Mouse (Mus musculus) stomach, embryonic 15.5 days (tissue): ENCODE measurements around the gene Gm13283. TPM values are rescaled to one million over a fixed set of nuclear protein-coding genes. Genes with fewer than 3 reads are reported as not detected.
"Not testable (repeated sequence)": the region's sequence is repeated elsewhere in the genome, so short reads cannot be mapped to it uniquely, and the experiment has no call there.

Source experiments
- ATAC-seq: fragments of 200-750 bp; cut with Nextera tagmentation; 2 replicates; pipeline ENCODE4 v1.8.0; 2017; ENCODE audit warnings: low read depth, moderate number of reproducible peaks, moderate TSS enrichment; ENCODE audit not compliant: insufficient read depth, low FRiP score
- H3K27ac ChIP-seq: fragments of 300-500 bp; sonication (generic); 2 replicates; pipeline ENCODE4 v1.5.1; 2015; ENCODE audit warnings: mild to moderate bottlenecking, inconsistent platforms
- H3K27me3 ChIP-seq: fragments of 300-500 bp; sonication (generic); replicated peaks from 2 replicates; pipeline ENCODE4 v1.6.1; 2015; ENCODE audit warnings: inconsistent platforms
- H3K36me3 ChIP-seq: fragments of 300-500 bp; sonication (generic); 2 replicates; pipeline ENCODE4 v1.6.1; 2015; ENCODE audit warnings: inconsistent platforms
- H3K4me1 ChIP-seq: fragments of 300-500 bp; sonication (generic); 2 replicates; pipeline ENCODE4 v1.6.1; 2015; ENCODE audit warnings: inconsistent platforms
- H3K4me2 ChIP-seq: fragments of 300-500 bp; sonication (generic); 2 replicates; pipeline ENCODE4 v1.6.1; 2015; ENCODE audit warnings: mild to moderate bottlenecking, inconsistent platforms
- H3K4me3 ChIP-seq: fragments of 300-500 bp; sonication (generic); replicated peaks from 2 replicates; pipeline ENCODE4 v1.5.1; 2015; ENCODE audit warnings: inconsistent platforms
- H3K9ac ChIP-seq: fragments of 300-500 bp; sonication (generic); 2 replicates; pipeline ENCODE4 v1.6.1; 2015; ENCODE audit warnings: inconsistent platforms
- H3K9me3 ChIP-seq: fragments of 300-500 bp; sonication (generic); 2 replicates; pipeline ENCODE4 v1.6.1; 2016; ENCODE audit warnings: inconsistent platforms
- WGBS: fragments of 180-500 bp; shearing (Covaris S2); methylation state at CpG from one replicate; pipeline ENCODE4 v1.1.7; 2015; 5-methylcytosine and 5-hydroxymethylcytosine counted together
- polyA plus RNA-seq: library from polyadenylated mRNA; unstranded; fragments of >200 nt; fragmentation: Nextera tagmentation; extraction: Ambion mirVana; gene quantifications from 2 replicates; pipeline ENCODE4 v1.2.1, GENCODE M21; 2015

The Gm13283 gene
- polyA plus RNA-seq, 1 experiment from 2014 or later = 0.33 TPM

DNA sequence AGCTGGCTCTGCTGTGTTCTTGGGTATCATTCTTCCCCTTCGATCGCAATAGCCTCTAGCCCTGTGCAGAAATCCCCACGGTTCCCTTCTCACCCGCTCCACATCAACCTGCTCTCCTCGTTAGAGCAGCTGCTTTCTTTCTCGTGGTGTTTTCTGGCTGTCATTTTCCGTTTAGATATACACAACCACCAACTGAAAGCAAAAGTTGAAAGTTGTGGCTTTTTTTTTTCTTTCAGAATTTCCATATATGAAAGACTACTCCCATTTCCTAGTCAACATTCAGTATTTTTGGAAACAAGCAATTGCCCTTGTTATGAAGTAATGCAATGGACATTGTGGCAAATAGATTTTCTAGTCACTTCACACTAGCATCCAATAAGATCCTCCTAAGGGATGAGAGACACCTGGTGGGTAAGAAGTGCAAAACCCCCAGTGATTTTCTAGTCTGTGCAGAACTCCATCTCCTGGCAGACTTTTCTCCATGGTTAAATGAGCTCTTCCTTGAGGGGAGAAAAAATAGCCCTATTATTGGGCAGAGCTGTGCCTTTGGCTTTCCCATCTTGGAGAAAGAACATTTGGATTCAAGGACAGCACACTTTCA is 17.0 kb upstream of the Gm13283 start:
- H3K27me3 ChIP-seq = no peaks in the 10 kb centered on the region
- no peaks in the 10 kb centered on the region for H3K9me3 ChIP-seq
- no peak overlapping the region for H3K9ac ChIP-seq
- WGBS = 46% methylated on average over 7 of the region's 7 CpGs
- no peak overlapping the region for H3K4me2 ChIP-seq
- 0 out of 2 replicates have a peak, but pooled peaks cover 7% of the 10 kb centered on the region for H3K4me1 ChIP-seq
- no peaks in the 10 kb centered on the region for H3K36me3 ChIP-seq
- H3K4me3 ChIP-seq = no peak overlapping the region
- no peak overlapping the region; the same call in 1 of the 2 replicates for H3K27ac ChIP-seq
- no peak for ATAC-seq

- H3K4me1 ChIP-seq = 0 out of 2 replicates have a peak, but pooled peaks cover 7% of the 10 kb centered on the region
- no peaks in the 10 kb centered on the region for H3K27me3 ChIP-seq
- no peaks in the 10 kb centered on the region for H3K9me3 ChIP-seq
- H3K4me2 ChIP-seq = no peak overlapping the region
- WGBS = 71% methylated on average over 3 of the region's 3 CpGs
- no peak overlapping the region for H3K9ac ChIP-seq
- H3K36me3 ChIP-seq = no peaks in the 10 kb centered on the region
- no peak overlapping the region for H3K27ac ChIP-seq
- H3K4me3 ChIP-seq = no peak overlapping the region
- ATAC-seq = no peak
Observed at GRCm38 (mm10) chr4:88744207-88744606, 15.7 kb upstream of the Gm13283 start.

DNA sequence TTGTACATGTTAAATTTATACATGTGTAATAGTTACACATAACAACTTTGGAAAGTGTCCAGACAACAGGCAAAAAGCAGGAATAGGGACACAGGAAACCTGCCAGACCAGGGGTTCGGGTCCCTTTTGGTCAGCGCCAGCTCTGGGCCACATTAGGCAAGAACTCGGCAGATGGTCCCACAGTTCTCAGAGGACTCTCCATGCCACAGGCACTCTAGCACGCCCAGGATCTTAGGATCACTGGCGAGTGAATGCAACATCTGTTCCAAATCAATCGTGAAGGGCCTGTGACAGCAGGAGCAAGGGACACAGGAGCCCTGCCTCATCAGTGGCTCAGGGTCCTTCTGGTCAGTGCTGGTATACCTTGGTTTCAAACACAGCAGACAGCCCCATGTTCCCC is 10.0 kb upstream of the Gm13283 start:
- Histone ChIP-seq H3K27ac (no peak overlapping the region), H3K9me3 (no peaks in the 10 kb centered on the region), H3K9ac (no peak overlapping the region), H3K4me2 (no peak overlapping the region), H3K4me1 (0 out of 2 replicates have a peak, but pooled peaks cover 4% of the 10 kb centered on the region), H3K4me3 (no peak overlapping the region), H3K36me3 (no peaks in the 10 kb centered on the region), H3K27me3 (no peaks in the 10 kb centered on the region)
- 52% methylated on average over 6 of the region's 6 CpGs for WGBS
- ATAC-seq = no peak

DNA sequence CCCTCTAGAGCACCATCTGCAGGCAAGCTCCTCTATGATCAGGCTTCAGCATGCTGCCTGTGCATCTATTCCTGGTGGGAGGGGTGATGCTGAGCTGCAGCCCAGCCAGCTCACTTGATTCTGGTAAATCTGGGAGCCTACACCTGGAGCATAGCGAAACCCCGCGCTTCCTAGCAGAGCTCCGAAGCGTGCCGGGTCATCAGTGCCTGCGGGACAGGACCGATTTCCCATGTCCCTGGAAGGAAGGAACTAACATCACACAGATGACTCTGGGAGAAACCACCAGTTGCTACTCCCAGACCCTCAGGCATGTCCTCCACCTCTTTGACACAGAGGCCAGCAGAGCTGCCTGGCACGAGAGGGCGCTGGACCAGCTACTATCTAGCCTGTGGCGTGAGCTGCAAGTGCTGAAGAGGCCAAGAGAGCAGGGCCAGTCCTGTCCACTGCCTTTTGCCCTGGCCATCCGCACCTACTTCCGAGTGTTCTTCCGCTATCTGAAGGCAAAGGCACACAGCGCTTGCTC is 5.0 kb upstream of the Gm13283 start, which contains the start of gene Gm13271:
Gm13271 (plus strand) TSS at position 51 of the 523 bp plus-strand sequence.
- not testable (repeated sequence) for H3K27ac ChIP-seq, H3K27me3 ChIP-seq, H3K9me3 ChIP-seq, ATAC-seq, H3K4me2 ChIP-seq, H3K4me3 ChIP-seq, H3K9ac ChIP-seq, H3K4me1 ChIP-seq, H3K36me3 ChIP-seq
- 75% methylated on average over 15 of the region's 15 CpGs for WGBS

GRCm38 (mm10) chr4:88756581-88757513 is 3.1 kb upstream of the Gm13283 start:
- 9% methylated on average over 29 of the region's 31 CpGs for WGBS
- H3K4me2 ChIP-seq = peak overlapping the region; percentile 76
- not testable (repeated sequence) for H3K27me3 ChIP-seq, H3K9me3 ChIP-seq, H3K4me1 ChIP-seq, ATAC-seq, H3K36me3 ChIP-seq
- H3K9ac ChIP-seq = peak overlapping the region; percentile 16; the same call in 1 of the 2 replicates
- H3K27ac ChIP-seq = peak overlapping the region; percentile 98
- H3K4me3 ChIP-seq = peak overlapping the region; percentile 57

DNA sequence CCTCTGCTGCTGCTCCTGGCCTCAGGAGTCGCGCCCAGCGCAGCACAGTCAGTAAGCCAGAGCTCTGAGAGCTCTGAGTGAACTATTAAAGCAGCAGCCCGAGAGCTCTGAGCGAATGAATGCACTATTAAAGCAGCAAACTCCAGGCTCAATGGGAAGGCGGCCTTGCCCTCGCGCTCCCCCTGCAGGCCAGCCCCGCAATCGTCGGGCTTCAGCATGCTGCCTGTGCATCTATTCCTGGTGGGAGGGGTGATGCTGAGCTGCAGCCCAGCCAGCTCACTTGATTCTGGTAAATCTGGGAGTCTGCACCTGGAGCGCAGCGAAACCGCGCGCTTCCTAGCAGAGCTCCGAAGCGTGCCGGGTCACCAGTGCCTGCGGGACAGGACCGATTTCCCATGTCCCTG is 2.3 kb upstream of the Gm13283 start:
- H3K9me3 ChIP-seq, H3K27me3 ChIP-seq, H3K4me1 ChIP-seq, H3K36me3 ChIP-seq: not testable (repeated sequence)
- H3K4me3 ChIP-seq = peak overlapping the region; percentile 57
- peak; percentile 100 for ATAC-seq
- under 1% methylated on average over 21 of the region's 21 CpGs for WGBS
- H3K4me2 ChIP-seq = peak overlapping the region; percentile 76
- H3K9ac ChIP-seq = peak overlapping the region; percentile 16; the same call in 1 of the 2 replicates
- H3K27ac ChIP-seq = peak overlapping the region; percentile 98

- H3K27ac ChIP-seq, H3K9ac ChIP-seq, H3K27me3 ChIP-seq, ATAC-seq, H3K4me2 ChIP-seq, H3K9me3 ChIP-seq, H3K4me1 ChIP-seq, H3K4me3 ChIP-seq, H3K36me3 ChIP-seq: not testable (repeated sequence)
- WGBS = 81% methylated on average over 9 of the region's 9 CpGs
Observed at GRCm38 (mm10) chr4:88758751-88759150, 1.2 kb upstream of the Gm13283 start.

GRCm38 (mm10) chr4:88760431-88760830 is 512 bp downstream of the Gm13283 start:
- WGBS = 0% methylated on average over 26 of the region's 28 CpGs
- not testable (repeated sequence) for ATAC-seq
- peak overlapping the region; percentile 71 for H3K27ac ChIP-seq

DNA sequence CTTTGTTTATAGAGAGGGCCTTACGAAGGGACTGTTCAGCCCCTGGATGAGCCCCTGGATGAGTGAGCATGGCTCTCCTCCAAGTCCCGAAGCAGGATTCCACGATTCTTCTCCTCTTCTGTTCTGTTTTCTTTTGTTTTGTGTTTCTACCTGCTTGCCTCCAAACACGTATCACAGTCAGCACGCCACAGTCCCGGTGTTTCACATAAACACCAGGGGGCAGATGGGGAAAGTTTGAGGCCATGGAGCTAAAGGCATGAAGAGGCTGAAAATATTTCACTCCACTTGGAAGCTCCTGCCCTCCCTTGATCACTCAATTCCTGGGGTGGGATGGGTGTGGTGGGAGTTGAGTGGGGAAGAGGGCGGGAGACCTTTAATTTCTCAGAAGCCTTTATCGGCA is 1.9 kb downstream of the Gm13283 start:
- H3K36me3 ChIP-seq, H3K9ac ChIP-seq, H3K4me2 ChIP-seq, H3K4me3 ChIP-seq, H3K9me3 ChIP-seq, ATAC-seq, H3K27ac ChIP-seq, H3K27me3 ChIP-seq, H3K4me1 ChIP-seq: not testable (repeated sequence)
- 61% methylated on average over 6 of the region's 8 CpGs for WGBS

More at GRCm38 (mm10) chr4:88760431-88760830, 512 bp downstream of the Gm13283 start:
- not testable (repeated sequence) for H3K9ac ChIP-seq, H3K36me3 ChIP-seq, H3K27me3 ChIP-seq, H3K4me1 ChIP-seq, H3K9me3 ChIP-seq
- H3K4me2 ChIP-seq = peak overlapping the region; percentile 49
- H3K4me3 ChIP-seq = peak overlapping the region; percentile 36

DNA sequence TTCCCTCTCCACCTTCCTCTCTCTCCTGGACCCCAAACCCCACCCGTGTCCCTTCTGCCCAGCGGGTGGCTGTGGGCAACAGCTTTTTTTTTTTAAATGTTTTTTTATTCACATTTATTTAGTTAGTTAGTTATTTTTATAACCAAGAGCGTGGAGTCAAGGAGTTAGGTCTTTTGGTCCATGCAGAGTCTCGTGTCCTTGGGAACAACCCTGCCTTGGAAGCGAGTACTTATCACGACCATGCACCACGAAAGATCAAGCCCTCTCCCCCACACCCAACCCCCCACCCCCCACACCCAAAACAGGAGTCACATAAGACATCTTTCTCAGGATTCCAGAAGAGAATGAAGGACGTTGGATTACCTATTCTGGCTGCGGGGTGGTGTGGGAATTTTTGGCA is 2.4 kb downstream of the Gm13283 start:
- not testable (repeated sequence) for H3K9me3 ChIP-seq, H3K4me3 ChIP-seq, H3K27ac ChIP-seq, H3K36me3 ChIP-seq, H3K27me3 ChIP-seq, ATAC-seq, H3K4me2 ChIP-seq, H3K4me1 ChIP-seq, H3K9ac ChIP-seq
- WGBS = 47% methylated on average over 9 of the region's 9 CpGs

GRCm38 (mm10) chr4:88763384-88764018 is 3.6 kb downstream of the Gm13283 start:
- not testable (repeated sequence) for H3K9me3 ChIP-seq, H3K27me3 ChIP-seq, H3K9ac ChIP-seq, ATAC-seq, H3K36me3 ChIP-seq, H3K4me1 ChIP-seq
- Histone ChIP-seq H3K4me2 (peak overlapping the region; percentile 51), H3K4me3 (peak overlapping the region; percentile 38), H3K27ac (peak overlapping the region; percentile 69; the same call in 1 of the 2 replicates)
- 4% methylated on average over 25 of the region's 42 CpGs for WGBS
